Mouse (Mus musculus) left cerebral cortex, adult 18-20 months (tissue): ENCODE measurements at regions not wholly inside any gene's neighbourhood (a gene's known extent, or its start where the extent isn't known, plus 50 kb on each side); places are given as distances from the start of the nearest gene placed in this dataset.
"Not testable (repeated sequence)": the region's sequence is repeated elsewhere in the genome, so short reads cannot be mapped to it uniquely, and the experiment has no call there.

Experiments used
- DNase-seq, 2 experiments: peaks; one replicate each; pipeline ENCODE4 v3.0.0; 2021 to 2022; ENCODE audit warnings: low spot score in 2 of 2, mixed read lengths in 1 of 2

DNA sequence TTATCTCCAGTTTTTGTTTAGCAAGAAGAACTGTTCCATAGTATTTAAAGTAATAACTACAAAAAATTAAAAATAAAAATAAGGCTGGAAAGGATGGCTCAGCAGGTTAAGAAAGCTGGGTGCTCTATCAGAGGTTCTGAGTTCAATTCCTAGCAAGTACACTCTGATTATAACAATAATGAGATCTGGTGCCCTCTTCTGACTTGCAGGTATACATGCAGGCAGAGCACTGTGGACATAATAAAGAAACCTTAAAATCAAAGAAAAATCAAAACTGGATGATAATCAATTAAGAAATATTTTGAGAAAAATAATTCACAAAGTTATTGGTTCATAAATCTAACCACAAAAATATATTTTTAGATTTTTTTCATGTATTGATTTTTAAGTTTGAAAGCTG is 346.7 kb upstream of the Cdh8 start:
- no peak for DNase-seq

DNA sequence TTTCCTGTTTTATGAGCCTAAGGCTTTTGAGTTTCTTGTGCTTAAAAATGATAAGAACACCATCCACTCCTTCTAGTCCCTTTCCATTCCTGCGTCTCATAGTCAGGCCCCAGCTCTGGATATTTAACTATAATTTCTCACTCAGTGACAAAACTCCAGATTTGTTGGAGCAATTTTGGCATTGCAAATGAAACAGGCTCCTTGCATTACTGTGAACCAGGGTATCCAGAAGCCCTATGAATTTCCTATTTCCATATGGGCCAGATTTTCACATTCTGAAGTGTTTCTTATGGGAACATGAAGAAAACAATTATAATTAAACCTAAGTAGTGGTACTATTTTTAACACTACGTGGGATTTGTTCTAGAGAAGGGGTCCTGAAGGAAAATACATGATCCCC is 319.9 kb upstream of the Cdh8 start:
- DNase-seq, result no peak

DNA sequence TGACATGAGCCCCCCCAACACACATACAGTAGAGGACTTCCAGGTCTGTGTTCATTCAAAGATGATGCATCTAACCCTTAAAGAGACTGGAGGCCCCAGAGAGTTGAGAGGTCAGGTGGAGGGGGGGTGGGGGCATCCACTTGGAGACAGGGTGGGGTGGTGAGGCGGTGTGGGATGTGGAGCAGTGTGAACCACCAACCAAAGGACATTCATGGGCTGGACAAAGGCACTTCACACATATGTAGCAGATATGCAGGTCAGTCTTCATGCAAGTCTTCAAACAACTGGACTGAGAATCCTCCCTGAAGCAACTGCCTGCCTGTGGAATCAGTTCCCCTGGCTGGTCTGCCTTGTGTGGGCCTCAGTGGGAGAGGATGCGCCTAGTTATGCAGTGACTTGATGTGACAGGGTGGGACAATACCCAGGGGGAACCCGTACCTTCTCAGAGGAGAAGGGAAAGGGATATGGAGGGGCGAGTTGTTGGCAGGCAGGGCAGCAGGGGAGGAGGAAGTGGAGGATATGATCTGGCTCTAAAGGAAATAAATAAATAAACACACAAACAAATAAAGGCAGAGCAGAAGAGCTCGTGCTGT is 308.5 kb upstream of the Cdh8 start:
- DNase-seq, result no peak

DNA sequence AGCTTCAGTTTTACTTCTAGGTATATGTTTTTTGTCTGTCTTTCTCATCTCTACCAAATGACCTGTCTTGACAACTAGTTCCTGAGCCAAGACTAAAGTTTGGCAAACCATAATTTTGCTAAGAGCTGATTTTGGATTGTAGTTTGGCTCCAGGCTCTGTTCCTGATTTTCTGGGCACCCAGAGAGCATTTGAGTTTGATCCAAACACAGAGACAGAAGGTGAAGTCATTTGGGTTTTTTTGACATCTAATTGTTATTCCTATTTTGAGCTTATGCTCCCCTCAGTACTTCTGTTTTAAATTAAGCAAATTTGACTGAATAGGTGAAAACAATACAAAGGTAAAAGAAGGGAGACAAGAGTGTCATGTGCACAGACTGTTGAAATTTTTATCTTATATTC is 302.7 kb upstream of the Cdh8 start:
- DNase-seq, result no peak

DNA sequence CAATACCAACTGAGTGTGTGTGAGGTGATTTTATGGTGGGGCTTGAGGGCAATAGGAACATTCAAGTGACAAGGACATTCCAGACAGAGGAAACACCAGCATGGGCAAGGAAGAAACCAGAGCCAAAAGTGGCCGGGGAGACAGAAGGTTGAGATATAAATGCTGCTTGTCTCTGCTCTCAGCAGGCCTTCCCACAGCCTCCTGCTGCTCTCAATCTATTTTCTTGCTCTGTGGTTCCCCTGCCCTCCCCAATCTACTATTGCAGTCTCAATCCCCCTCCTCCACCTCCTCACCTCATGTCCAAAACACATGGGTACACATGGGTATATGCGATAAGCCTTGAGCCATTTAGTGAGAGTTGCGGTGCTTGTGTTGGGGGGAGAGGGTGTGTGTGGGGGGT is 265.4 kb upstream of the Cdh8 start:
- DNase-seq, result peak in 1 of 2 experiments; percentile 11

DNA sequence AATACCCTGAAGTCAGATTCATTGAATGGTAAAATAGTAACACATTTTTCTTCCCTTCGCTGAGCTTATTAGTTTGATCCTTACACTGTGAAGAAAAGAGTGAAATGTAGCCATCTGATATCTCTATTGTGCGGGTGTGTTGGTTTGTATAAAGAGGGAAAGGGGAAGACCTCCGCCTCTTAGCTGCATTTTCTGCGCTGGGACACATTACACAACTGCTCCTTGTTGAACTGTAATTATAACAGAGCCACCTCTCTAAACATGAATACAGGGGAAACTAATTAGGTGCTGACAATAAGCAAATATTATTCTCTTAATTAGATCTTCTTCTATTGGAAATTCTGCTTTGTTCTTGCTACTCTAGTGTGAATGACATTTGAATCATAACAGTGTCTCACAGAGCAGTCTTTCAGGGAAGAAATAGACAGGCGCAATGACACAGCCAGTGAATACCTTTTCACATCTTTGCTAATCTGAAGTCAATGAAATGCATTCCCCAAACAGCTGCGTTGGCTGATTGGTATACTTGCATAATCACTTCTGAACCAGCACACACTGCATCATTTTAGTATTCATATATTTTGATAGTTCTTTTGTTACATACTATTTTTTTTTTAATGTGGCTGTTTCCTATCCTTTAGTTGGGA is 263.1 kb upstream of the Cdh8 start:
- not testable (repeated sequence) for DNase-seq

DNA sequence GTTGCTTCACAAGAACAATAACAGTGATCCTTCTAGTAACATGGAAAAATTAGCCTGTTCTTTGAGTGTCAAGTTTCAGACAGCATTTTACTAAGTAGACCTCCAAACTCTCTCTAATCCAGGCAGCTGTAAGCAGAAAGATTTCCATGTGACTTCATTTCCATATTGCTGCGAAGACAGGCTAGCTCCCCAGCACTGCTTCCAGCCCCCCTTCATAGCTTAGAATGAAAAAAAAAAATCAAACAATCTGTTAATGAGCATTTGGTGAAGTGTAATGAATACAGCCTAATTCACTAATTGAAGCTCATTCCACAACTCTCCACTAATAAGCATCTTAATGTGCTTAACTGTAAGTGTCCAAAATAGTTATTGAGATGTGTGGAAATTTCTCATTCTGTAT is 251.4 kb upstream of the Cdh8 start:
- DNase-seq, result not testable (repeated sequence)

DNA sequence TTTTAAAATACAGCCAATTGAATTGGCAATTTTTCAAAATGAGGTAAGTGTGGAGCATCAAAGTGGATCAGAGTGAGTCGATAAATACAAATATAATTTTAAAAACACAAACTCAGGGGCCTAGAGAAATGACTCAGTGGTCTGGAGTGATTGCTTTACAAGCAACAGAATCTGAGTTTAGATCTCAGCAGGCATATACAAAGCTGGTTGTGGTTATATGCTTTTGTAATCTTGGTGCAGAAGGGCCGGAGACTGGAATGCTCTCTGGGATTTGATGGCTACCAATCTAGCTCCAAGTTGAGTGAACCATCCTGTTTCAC is 235.0 kb upstream of the Cdh8 start:
- DNase-seq, result no peak

DNA sequence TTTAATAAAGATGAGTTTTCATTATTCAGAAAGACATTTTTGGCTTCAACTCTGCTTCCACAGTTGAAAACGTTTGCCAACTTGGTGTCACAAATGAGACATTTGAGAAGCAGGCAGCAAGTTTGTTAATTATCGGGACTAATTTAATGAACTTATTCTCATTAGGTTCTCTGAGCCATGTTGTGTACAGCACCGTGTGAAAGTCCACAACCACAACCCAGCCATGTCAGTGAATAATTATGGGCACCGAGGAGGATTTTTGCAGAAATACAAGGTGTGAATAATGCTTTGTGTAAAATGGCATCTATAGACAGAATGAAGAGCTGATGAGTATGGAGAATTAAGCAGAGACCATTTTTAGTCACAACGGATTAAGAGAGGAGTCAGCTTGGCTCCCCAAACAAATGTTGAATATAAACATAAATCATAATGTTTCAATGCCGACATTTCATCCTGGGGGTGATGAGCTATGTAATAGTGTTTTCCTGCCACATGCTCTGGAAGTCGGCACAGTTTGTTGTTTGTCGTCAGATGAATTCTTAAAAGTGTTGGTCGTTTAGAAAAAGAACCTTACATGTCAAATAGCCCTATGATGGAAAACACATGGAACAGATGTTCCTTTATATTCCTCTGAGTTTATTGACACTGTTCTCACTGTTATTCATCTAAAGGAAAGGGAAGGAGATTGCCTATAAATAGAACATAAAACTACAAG is 234.5 kb upstream of the Cdh8 start:
- no peak for DNase-seq

DNA sequence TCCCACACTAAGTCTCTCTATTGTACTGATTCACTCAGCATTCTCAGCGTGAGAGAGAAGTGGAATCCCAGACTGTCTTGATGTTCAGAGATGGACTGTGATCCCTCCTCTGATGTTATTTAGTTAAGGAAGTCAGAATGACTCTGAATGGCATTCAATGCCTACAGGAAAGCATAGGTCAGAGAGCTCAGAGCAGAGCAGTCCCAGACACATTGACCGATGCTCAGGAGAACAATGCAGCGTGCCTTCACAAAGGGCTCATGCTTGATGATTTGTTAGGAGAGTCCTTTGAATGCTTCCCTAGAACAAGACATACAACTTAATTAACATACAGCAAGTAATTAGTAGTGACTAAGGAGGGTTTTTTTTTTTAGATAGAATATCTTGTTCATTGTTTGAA is 224.3 kb upstream of the Cdh8 start:
- no peak for DNase-seq

DNA sequence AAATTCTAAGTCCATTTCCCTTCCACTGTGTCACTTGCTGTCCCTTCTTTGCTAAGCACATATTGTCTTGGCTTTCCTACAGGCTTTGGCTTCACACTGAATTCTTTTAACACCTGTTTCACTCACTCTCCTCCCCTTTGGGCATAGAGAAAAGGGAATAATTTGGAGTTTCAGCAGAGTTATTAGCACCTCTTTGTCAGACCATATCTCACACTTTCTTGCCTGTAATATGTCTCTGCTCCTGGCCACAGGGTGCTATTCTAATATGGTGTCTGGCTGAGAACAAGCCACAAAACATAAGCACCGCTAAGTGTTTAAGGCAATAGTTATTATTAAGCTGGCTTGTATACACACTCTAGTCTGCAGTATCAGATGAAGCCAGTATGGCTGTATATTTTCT is 214.7 kb upstream of the Cdh8 start:
- DNase-seq, result not testable (repeated sequence)

DNA sequence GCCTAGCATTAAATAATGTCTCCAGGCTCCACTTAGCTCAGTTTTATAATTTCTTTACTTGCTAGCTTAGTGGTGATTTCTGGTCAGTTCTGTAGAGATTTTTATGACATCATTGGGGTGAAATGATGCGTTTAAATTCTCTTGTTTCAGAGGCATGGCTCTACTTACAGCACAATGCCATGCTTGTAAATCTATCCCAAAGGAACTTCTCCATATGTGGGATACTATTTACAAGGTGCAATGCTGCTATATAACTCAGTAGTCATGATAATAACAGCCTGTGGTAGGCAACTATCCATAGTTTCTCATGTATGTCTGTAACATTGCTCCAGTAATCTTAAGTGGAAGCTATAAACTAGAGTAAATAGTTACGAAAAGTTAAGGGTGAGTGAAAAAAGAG is 205.4 kb upstream of the Cdh8 start:
- no peak for DNase-seq

DNA sequence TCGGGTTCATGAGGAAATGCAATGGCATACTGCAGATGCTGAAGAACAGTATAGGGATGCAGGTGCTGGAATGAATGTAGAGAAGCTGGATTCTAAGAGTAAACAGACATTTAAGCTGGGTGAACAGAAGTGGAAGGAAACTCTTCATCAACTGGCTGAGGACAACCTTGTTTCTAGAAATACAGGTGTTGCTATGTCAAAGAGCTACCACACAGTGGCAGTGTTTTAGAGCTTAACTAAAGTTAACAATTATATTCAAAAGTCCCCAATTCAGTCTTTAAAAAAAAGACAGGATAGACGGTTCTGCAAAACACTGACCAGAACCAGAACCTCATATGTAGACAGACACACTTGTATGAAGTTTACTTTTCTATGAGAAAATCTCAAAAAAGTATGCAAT is 188.1 kb upstream of the Cdh8 start:
- not testable (repeated sequence) for DNase-seq

DNA sequence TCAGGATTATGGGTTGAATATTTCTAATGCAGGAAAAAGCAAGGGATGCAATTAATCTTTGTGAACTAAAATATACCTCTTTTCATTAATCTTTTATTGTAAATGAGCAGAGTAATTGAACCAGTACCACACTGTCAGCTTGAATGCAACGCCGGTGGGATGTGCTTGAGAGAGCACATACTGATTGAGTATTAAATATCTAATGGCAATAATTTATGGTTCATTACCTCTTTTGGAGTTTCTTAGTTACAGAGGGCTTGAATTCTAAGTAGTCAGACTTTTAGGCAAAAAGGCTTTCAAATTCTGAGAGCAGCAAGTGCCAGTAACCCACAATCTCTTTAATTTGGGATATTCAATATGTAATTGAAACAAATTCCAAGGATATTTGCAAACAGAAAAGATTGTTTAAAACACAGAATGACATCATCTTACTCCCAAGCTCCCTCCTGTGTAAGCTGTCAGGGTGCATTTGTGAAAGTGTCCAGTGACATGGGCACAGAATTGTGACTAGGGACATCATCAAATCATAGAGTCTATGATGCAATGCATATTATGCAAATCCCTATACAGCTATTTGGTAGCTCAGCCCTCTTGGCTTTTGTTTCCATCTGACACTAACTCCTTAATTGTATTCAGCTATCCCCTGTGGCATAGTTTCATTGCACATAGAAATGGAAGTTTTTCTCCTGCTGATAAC is 175.2 kb upstream of the Cdh8 start:
- no peak for DNase-seq

DNA sequence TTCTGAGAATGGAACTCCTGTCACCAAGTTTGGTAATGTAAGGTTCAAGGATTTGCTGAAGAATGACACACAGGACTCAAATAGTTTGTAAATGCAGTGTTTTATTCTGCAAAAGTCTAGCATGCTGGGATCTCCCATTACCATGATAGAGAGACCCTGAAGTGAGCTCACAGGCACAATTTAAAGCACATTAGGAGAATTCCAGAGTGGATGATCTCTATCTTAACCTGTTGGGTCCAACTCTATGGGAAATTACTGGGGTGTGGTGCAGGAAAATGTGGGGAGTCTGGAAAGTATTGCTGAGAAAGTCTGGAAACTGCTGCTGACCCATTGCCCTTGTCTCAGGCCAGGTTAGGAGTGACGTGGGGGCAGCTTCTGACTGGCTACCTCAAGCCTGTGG is 127.8 kb upstream of the Cdh8 start:
- DNase-seq, result no peak

DNA sequence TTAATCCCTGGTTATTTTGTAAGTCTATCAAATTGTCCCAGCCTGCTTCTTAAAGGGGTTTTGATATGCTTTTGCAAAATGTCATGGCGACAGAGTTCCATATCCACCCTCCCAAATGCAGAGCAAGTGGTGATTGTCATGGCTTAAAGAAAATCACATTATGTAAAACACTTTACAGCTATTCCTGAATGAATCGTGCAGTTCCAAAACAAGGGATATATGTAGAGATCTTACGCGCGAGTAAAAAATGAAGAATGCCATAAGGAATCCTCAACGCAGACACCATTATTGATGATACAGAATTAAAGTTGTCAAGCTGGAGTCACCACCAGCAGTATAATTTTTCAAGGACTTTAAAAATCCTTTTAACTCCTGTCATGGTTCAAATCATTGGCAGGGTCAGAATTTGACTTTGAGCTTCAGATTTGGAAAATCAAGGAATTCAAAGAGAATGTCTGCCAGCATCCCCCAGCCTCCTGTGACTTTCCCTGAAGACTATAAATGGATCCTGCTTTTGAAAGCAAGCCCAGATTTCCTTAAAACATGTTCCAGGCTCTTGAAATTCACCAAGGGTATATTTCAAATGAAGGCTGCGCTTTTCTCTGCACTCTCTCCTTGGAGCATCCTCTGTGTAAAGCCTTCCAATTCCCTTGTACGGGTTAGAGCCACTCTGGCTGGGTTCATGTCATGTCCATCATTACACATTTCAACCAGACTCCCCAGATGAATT is 116.6 kb upstream of the Cdh8 start:
- peak; percentile 5 to 12 for DNase-seq

DNA sequence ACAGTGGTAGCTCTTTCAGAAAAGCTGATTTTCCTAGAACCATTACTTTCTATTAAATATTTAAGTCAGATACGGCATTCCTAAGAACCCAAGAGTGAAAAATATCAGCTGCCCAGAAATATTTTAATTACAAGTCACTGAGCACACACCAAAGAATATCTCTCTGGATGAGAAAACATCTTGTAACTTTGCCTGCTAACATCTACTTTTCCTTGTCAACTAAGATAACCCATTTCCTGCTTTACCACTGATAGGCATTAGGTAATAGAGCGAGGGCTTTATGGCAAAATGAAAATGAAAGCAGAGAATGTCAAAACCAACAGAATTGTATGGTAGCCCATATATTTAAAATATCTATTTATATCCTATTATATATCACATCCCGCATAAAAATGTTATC is 85.8 kb upstream of the Cdh8 start:
- no peak for DNase-seq
